Mouse (Mus musculus): ENCODE results near the gene Urb2. TPM values are rescaled to one million over a fixed set of nuclear protein-coding genes. Genes with fewer than 3 reads are reported as not detected.
A peak's percentile ranks its signal among the peaks of the same experiment; 100 is the strongest.
"Not testable (repeated sequence)": the region's sequence is repeated elsewhere in the genome, so short reads cannot be mapped to it uniquely, and the experiment has no call there.

Gene Urb2
- total RNA-seq, 1 experiment from 2014 or later = 11.3 TPM

DNA sequence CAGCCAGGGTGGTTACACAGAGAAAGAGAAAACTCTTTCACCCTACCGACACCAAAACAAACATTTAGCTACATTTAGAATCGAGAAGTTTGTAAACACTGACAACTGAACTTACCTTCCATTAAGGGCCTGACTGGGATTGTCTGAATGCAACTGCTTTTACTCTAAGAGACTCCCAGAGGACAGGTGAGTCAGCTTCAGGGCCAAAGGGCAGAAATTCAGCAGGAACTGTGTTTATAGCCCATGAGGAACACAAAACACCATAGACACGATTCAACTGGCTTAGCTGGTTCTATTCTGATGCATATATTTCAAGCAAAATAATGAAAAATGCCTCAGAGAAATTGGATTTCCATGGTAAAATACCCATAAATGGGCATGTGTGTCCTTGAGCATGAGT, 6.6 kb upstream of the Urb2 start:
- DNase-seq = no peak

GRCm38 (mm10) chr8:124019782-124020181, 1.5 kb upstream of the Urb2 start:
- no peak for DNase-seq

- DNase-seq = no peak
Observed at GRCm38 (mm10) chr8:124020439-124021236, 670 bp upstream of the Urb2 start.

DNA sequence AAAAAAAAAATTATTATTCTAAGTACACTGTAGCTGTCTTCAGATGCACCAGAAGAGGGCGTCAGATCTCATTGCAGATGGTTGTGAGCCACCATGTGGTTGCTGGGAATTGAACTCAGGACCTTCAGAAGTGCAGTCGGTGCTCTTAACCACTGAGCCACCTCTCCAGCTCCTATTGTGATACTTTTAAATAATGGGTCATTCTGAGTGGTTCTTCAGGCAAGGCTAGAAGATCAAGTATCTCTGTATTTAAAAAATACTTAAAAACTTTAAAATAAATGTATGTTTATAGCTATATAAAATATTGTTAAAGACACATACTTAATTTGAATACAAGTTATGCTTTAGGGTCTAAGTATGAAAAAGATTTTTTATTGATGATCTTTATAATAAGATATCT, 5.0 kb downstream of the Urb2 start:
- not testable (repeated sequence) for DNase-seq

DNA sequence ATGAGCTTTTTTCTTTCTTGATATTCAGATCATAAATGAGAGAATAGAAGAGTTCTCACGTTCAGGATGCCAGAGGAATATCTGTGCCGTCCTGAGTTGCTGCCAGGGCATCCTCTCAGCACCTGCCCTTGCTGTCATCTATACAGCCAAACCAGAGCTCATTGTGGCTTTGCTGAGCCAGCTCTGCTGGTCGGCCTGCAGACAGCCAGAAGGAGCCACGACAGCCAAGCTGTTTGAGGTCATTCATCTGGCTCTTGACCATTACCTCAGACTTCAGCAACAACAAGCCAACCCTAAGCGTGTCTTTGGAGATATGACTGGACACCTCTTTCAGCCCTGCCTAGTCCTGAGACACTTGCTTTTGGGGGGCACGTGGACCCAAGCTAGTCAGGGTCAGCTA, 6.5 kb downstream of the Urb2 start:
- no peak for DNase-seq

GRCm38 (mm10) chr8:124033400-124033799, 12.1 kb downstream of the Urb2 start:
- DNase-seq = no peak

GRCm38 (mm10) chr8:124038121-124038520, 16.8 kb downstream of the Urb2 start:
- DNase-seq = no peak

DNA sequence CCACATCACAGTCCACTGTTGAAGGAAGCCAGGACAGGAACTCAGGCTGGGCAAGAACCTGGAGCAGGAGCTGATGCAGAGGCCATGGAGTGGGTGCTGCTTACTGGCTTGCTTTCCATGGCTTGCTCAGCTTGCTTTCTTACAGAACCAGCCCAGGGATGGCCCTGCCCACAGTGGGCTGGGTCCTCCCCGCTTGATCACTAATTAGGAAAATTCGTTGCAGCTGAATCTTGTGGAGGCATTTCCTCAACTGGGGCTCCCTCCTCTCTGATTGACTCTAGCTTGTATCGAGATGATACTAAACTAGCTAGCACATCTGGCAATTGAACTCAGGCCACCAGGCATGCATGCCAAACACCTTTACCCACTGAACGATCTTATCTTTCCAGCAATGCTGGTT, 18.0 kb downstream of the Urb2 start:
- DNase-seq = no peak

GRCm38 (mm10) chr8:124042201-124042600, 20.9 kb downstream of the Urb2 start:
- no peak for DNase-seq

DNA sequence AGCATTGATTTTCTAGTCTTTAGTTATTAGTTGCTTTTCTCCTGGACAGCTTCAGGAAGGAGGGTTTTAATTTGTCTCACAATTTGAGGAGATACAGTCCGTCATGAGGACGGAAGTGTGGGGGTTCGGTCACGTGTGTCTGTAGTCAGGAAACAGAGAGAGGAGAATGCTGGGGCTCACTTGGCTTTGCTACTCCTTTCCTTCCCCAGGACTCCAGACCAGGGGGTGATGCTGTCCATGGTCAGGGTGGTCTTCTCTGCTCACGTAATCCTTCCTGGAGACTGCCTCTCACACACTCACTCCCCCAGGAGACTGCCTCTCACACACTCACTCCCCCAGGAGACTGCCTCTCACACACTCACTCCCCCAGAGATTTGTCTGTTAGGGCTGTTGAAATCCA, 23.1 kb downstream of the Urb2 start:
- no peak for DNase-seq

DNA sequence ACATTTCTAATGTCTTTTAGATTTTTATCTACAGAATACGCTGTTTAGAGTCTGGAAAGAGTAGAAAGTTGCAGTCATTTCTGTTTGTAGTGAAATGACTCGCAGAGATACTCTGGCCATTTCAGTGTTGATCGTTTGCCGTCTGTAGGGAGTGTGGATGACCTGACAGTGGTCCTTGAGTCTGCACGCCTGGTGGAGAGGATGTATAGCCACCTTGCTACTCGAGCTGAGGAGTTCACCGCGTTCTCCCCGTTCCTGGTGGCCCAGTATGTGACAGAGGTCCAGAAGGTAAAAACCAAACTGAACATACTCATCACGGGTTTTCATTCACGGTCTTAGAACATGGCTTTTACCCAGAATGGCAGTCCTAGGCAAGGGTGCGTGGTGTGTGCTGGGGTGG, 23.6 kb downstream of the Urb2 start:
- no peak for DNase-seq

GRCm38 (mm10) chr8:124045856-124046255, 24.5 kb downstream of the Urb2 start:
- DNase-seq = no peak

DNA sequence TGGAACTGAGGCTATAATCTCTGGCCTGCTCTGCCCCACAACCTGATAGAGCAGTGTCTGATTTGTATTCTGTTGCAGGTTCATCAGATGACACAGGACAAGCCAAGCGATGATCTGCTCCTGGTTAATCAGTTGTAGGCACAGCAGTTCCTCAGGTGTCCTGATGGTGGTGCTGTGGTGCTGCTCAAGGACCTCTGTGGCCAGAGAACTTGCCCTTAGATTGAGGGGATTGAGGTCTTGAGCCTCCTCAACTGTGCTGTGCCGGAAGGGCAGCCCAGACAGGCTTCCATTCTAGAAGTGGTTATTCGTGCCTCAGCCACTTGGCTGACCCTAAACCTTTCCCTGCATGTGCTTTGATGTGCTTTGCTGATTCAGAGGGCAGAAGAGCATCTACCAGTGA, 30.8 kb downstream of the Urb2 start:
- DNase-seq = peak; percentile 74

DNA sequence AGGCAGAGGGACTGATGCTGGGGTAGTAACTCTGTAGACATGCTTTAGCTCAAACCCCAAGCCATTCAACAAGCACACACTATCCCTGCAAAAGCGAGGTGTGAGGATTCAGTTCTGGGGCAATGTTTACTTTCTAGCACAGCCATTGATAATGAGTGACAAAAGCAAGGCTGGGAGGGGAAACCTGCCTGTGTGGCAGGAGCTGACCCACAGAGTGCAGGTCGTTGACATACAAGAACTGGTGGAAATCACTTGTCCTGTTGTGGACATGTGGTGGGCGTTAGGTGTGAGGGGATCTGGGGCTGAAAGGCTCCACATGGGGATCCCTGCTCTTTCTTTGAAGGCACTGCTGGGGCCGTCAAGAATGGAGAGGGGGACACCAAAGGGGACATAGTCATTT, 31.3 kb downstream of the Urb2 start:
- no peak for DNase-seq

DNA sequence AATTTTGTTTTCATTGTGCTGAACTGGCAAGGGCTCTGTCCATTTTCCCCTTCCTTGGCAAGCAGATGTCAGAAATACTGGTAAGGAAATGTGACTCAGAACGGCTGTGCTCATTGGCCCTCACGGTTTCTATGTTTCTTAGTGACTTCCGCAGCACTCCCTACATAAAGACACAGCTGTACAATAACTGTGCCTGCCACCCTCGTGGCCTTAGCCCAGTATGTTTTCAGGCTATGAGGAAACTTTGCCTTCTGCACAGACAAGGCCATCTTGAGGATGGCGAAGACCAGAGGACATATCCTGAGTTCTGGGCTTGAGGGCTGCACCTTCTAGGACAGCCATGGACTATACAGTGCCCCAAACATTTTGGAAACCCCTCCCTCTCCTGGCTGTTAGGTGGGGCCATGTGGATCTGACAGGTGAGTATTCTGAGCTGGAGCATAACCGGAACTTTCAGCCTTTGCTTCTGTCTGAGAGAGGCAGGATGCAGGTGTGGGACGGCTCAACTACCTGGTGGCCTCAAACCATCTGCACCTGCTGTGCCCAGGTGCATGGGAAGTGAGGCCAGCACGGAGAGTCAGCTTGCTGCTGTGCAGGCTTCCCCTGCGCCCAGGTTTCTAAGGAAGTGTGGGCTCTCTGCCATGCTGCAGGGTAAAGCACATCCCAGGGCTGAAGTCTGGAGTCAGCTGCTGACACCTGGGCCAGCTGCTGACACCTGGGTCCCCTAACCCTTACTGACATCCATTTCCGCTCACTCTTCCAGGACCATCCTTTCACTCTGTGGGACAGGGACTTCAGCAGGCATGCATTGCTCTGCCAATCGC, 35.7 kb downstream of the Urb2 start:
- DNase-seq = no peak

DNA sequence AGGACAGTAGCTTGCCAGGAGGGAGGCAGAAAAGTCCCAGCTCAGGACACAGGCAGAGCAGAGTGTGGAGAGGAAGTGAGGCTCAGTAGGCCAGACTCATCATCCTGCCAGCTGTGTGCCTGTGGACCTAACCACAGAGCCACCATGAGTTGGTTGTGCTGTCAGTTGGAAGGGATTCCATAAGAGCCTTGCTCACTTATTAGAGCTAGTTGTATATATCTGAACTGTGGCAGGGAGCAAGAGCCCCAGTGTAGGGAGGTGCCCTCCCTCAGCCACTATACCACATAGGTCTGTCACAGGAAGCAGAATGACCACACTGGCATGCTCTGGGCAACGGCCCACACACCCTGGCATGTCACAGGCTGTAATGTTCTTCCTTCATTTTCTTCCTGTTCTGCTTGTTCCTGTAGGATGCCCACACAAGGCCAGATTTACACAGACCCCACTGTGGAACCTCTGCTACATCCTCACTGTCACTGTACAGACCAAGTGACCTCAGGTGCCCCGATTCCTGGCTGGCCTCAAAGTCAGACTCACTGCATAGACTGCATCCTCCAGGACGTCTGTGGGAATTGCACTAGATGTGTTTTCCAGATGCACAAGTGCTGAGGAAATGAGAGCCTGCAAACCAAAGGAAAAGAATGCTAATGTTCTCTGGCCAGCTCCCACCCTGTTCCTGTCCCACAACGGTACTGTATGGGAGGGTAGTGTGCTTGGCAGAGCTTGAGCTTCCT, 45.2 kb downstream of the Urb2 start:
- DNase-seq = no peak

DNA sequence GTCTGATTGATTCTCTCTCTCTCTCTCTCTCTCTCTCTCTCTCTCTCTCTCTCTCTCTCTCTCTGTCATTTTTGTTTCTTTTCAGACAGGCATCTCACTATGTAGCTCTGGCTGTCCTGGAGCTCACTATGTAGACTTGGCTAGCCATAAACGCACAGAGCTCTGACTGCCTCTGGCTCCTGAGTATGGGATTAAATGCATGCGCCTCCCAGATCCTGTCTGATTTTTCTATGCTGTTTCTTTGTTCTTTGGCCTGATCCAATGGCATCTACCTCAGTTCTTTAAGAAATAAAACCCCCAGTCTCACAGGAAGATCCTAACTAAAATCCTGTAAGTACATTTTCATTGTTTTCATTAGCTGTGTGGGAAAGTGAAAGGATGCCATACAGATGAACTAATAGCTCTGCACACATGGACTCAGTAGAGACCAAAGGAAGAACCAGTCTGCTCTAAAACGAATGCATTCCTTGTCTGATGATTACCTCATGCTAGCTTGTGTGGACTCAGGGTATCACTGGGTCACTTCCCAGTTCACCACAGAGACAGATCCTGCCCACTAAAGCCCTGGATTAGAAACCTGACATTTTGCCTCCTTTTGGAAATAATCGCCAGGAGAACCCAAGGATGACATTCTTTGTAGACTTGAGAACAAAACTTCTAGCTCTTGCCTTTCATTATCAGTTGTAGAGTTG, 45.9 kb downstream of the Urb2 start:
- no peak for DNase-seq

GRCm38 (mm10) chr8:124070363-124071324, 49.3 kb downstream of the Urb2 start:
- peak; percentile 11 for DNase-seq

DNA sequence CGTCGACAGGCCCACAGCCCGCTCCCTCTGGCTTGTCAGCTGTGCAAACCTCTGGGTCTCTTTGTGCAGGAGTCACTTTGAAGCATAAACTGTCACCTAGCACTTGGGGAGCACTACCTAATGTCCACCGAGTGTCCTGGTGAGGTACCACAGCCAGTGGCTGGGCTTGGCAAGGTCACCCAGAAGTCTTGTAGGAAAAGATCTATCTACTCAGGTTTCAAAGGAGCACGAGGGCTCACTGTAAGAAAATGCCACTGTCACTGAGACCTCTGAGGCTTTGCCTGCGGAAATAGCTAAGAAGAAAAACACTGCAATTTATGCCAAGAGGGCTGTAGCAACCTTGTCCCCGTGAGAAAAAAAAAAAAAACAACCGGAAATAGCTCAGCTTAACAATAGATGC, 54.7 kb downstream of the Urb2 start:
- no peak for DNase-seq

DNA sequence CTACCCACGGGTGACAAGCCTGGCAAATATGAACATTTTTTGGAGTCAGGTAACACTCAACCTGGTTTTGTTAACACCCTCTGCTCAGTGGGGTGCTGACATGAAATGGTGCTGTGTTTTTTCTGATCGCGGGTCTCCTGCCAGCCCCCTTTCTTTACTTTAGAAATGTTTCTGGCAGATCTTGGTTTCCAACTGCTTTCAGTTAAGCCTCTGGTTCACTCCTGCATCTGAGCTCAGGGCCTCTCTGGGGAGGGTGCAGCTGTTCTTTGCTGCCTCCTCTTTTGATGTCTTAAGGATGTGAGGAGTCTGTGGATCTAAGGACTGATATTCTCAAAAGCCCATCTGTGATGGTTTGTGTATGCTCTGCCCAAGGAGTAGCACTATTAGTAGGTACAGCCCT, 55.1 kb downstream of the Urb2 start:
- DNase-seq = no peak

DNA sequence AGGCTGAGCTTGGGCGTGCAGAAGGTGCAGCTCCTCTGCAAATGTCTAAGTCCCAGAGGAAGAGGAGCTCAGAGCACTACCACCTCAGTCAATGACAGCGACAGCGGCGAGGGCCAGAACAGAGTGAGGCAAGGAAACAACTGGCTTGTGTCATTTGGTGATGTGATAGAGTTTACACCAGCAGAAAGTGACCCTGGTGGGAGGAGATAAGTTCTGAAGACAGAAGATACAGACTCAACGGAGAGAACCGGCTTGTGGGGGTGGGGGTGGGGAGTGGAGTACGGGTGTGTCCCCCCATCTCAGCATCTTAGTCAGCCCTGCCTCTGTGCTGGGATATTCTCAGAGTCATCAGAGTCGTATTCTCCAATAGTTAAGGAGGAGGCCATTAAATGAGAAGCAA, 56.1 kb downstream of the Urb2 start:
- DNase-seq = no peak
